Mouse (Mus musculus) heart, adult 18-20 months (tissue): ENCODE data around the gene Ccl27b. TPM values are rescaled to one million over a fixed set of nuclear protein-coding genes. Genes with fewer than 3 reads are reported as not detected.
"Not testable (repeated sequence)": the region's sequence is repeated elsewhere in the genome, so short reads cannot be mapped to it uniquely, and the experiment has no call there.

Experiments used
- DNase-seq, 2 experiments: peaks; one replicate each; pipeline ENCODE4 v3.0.0; 2021 to 2022; ENCODE audit warnings: mixed read lengths in 1 of 2
- long read RNA-seq, 2 experiments: library from polyadenylated mRNA; stranded (forward); transcript quantifications; one replicate each; pipeline ENCODE4 v2.0.0; 2021
- total RNA-seq, 2 experiments: library from RNA; stranded (reverse); gene quantifications; 2 replicates each; pipeline ENCODE4 v1.2.3; 2021

The Ccl27b gene
- not detected for total RNA-seq
- long read RNA-seq, experiment 1, result 0 reads
- long read RNA-seq, experiment 2, result 0 reads

DNA sequence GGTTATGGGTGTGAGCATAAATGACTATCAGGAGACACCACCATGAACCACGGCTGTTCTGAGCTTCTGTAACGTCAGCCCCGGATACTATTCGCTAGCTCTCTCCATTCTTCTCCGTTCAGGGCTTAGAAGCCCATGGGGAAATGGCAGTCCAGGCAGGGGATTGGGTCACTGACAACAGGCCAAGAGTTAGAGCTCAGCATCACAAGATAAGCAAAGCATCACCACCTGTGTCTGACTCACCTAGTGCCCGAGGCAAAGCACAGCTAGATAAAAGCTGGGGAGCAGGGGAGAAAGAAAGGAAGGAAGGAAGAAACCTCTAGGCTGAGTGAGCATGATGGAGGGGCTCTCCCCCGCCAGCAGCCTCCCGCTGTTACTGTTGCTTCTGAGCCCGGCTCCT, at the start of gene Ccl27b:
Ccl27b (plus strand) TSS at position 301 of the 400 bp plus-strand sequence.
- DNase-seq, result not testable (repeated sequence)

DNA sequence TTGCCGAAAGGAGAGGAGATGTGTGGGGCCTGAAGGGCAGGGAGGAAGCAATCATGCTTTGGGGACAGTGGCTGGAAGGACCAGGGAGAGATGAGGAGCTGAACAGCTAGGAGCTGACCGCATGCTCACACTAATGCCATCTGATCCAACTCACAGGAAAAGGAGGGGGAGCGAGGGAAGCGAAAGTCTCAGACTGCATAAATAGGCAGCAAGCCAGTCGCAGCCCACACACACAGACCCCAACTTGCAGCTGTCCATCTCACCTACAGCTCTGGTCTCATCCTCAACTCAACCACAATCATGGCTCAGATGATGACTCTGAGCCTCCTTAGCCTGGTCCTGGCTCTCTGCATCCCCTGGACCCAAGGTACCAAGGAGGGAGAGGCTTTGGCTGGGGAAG, 43.2 kb upstream of the Ccl27b start, which contains the start of gene Gm10591:
Gm10591 (plus strand) TSS at position 301 of the 400 bp plus-strand sequence.
- DNase-seq, result not testable (repeated sequence)

DNA sequence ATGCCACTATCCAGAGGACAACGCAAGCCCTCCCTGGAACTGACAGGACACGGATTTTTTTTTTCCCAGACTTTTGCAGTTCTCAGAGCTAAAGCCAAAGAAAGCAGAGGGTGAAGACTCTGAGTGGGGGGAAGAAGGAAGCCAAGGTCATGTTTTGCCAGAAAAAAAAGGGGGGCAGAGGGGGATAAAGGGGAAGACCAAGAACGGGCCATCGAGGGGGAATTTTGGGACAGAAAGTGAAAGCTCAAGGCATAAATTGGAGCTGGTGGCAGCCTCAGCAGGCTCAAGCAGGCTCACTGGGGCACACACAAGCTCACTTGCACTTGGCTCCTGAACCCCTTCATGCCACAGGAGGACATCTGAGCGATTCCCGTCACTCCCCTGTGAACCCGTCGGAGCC, 25.6 kb upstream of the Ccl27b start, which contains the start of gene Gm2564:
Gm2564 (plus strand) TSS at position 301 of the 400 bp plus-strand sequence.
- not testable (repeated sequence) for DNase-seq

DNA sequence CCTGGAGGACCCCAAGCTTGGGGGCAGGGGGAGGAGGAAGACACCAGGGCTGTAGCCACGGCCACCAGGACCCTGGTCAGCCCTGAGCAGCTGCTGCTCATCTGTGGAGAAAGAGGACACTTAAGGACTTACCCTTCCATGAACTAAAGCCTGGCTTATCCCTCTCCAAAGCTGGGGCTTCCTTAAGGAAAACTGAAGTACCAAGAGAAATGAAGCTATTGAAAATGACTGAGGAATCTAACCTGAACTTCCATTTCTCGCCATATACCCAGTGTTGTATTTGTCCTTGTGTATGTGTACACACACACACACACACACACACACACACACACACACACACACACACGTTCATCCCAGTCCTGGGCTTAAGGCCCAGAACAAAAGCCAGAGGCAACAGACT, 6.7 kb downstream of the Ccl27b start, which contains the start of gene Il11ra2:
Il11ra2 (minus strand) TSS at position 101 of the 400 bp plus-strand sequence.
- not testable (repeated sequence) for DNase-seq

DNA sequence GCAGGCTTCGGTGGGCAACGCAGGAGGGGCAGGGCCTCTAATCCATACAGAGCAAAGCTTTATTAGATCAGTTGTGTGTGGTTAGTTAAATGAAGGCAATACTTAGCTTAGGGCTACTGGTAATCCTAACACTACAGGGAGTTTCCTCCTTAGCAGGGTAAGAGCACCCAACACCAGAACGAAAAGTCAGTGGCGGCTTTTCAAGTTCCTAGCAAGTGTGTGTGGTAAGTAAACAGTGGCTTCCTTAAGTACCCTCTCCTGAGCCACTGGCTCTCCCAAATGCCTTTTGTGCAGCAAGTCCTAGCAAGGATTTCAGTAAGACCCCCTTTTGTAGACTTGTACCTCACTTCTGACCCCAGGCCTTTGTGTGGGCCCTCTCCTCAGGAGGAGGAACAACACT, 20.4 kb downstream of the Ccl27b start:
- not testable (repeated sequence) for DNase-seq

DNA sequence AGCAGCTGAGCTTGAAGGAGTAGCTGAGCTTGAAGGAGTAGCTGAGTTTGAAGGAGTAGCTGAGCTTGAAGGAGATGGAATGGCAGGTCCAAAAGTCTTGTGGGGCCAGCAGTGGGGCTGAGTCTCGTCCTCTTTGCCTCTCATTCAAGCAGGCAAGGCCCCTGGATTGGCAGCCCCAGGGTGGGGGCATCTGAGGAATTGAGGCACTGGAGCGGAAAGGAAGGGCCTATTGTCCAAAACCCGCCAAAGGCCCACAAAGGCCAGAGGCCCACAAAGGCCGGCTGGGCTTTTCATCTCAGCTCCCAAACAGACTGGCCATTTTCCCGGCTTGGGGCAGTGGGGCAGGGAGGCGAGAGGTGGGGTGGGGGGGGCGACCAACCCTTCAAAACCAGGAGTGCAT, 24.3 kb downstream of the Ccl27b start:
- DNase-seq, result not testable (repeated sequence)

DNA sequence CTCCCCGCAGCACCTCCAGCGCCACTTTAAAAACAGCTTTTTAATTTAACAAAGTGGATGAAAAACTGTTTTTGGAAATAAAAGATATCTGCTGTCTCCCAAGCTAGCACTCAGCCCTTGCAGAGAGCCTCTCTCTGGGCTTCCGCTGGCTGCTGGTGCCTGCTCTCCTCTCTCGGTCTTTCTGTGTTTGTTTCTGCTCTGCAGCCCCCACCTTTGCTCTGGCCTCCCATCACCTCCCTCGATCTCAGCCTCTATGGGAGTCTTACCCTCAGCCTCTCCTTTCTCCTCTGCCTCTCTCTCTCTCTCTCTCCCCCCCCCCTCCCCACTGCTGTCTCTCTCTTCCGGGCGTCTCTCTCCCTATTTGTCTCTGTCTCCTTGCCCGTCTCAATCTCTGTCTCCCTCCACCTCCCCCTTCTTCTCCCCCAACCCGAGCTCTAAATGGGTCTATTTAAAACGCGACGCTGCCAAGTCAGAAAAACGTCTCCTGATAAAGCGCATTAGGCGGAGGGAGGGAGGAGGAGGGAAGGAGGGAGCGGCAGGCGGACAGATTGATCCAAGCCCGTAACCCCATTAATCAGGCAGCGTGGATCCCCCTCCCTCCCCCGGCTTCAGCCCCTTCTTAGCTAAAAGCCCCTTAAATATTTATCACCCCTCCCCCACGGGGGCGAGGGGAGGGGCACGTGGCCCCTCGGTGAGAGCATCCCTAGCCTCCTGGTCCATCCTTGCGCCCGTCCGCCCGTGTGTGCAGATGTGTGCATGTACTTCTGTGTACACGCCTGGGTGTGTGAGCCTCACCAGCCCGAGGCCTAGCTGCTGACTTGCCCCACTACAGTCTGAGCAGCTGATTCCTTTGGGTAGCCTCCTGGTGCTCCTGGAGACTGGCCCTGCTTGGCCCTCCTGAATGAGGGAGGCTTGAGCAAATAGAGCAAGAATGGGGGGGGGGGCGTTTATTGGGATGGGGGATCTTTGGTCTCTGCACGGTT, 25.6 kb downstream of the Ccl27b start:
- DNase-seq, result not testable (repeated sequence)

DNA sequence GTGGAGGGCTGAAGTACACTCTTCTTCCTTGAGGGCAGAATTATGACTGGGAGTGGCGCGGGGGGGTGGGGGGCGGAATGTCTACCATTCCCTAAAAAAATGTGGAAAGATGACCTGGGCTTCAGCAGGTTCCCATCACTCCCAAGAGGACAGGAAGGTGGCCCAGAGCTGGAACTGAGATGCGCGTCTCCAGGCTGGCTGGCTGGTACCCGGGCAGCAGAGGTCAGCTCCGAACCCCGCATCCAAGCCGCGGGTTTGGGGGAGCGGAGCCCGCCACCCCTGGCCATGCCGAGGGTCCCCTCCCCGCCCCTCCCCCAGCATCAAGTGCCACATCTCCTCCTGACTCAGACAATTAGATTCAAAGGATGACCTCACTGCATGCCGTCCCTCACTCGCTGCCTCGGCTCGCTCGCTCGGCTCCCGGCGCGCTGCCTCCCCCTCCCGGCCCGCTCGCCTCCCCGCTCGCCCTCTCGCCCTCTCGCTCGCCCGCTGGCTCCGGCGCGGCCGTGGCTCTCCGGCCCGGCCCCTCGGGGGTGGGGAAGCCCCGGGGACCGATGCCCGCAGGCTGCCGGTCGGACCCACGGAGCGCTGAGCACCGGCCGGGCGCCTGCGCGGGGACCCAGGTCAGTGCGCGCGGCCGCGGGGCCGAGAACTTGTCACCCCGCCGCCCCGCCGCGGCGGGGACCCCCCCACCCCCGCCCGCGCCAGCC, 26.6 kb downstream of the Ccl27b start:
- DNase-seq, result not testable (repeated sequence)

DNA sequence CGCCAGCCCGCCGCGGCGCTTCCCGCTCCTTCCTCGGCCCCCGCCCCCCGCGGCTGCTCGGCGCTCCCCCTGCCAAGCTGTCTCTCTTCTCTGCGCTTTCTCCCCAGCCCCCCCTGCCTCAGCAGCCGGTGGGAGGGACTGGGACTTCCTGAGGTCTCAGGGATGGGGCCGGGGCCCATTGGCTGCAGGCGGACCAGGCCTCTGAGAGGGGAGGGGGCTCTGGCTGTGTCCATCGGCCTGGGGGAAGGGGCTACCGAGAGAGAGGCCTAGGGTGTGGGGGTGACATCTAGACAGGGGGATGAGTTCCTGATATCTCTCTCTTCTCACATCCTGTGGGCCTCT, 27.1 kb downstream of the Ccl27b start:
- not testable (repeated sequence) for DNase-seq

Other genes starting within 250 kb of the Ccl27b start
- not detected for gene Gm21586, start 215.9 kb upstream of the Ccl27b start, total RNA-seq
- not detected for gene Gm2163, start 188.5 kb upstream of the Ccl27b start, total RNA-seq
- gene Fam205a2, start 127.1 kb upstream of the Ccl27b start, total RNA-seq, result not detected
- gene Gm10591, start 43.1 kb upstream of the Ccl27b start, total RNA-seq, result not detected
- 1 to 10 TPM; 2.9 to 6.6 TPM for gene Gm2564, start 25.5 kb upstream of the Ccl27b start, total RNA-seq
- under 1 TPM in 1 of 2 experiments, not detected in 1; 0.23 TPM for gene Il11ra2, start 6.6 kb downstream of the Ccl27b start, total RNA-seq
- gene 4930578G10Rik, start 80.3 kb downstream of the Ccl27b start, total RNA-seq, result not detected
- gene Ccl19, start 101.3 kb downstream of the Ccl27b start, total RNA-seq, result 1 to 10 TPM; 1.2 to 4.2 TPM
- 10 to 100 TPM; 43.5 to 98.2 TPM for gene Ccl21a, start 118.7 kb downstream of the Ccl27b start, total RNA-seq
- gene Fam205a1, start 198.6 kb downstream of the Ccl27b start, total RNA-seq, result not detected
- gene Gm12394, start 201.5 kb downstream of the Ccl27b start, total RNA-seq, result not detected
- 10 to 100 TPM; 12.2 to 12.9 TPM for gene Fam205c, start 219.0 kb downstream of the Ccl27b start, total RNA-seq